Mouse (Mus musculus): ENCODE data around the gene Tmem132a.

DNA sequence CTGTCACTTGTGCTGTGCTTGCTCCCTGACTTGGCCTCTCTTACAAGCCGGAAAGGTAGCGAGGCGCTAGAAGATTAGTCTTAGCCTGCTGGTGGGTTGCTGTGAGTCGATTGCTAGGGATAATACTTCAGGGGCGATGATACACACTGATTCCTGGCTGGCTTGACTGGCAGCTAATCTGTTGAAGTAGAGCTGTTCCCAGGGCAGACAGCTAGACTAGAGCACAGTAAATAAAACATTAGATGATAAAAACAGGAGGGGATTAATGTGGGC is 35.9 kb upstream of the Tmem132a start:
- no peak for TF ChIP-seq POLR2A (IDR thresholded peaks at IDR 0.05; ENCODE audit: borderline replicate concordance, extremely low read depth, low read depth, low read length)
- no peak for TF ChIP-seq CTCF (IDR thresholded peaks at IDR 0.05; ENCODE audit: insufficient read depth, low read length)
